Mouse (Mus musculus) E14TG2a.4 (cell line): ENCODE data around the gene Slc13a3.

Experiments used
- CTCF ChIP-seq: conservative IDR thresholded peaks from 2 replicates; pipeline ENCODE4 v1.5.1; 2014; ENCODE audit warnings: low read length
- POU5F1 ChIP-seq: IDR thresholded peaks from 2 replicates; pipeline ENCODE4 v1.6.1; 2014; ENCODE audit warnings: low read length, borderline replicate concordance

- TF ChIP-seq CTCF (no peak), POU5F1 (no peak)
Measured at GRCm38 (mm10) chr2:165439613-165440012, 33.4 kb downstream of the Slc13a3 start.
